In the genomic region with DNA sequence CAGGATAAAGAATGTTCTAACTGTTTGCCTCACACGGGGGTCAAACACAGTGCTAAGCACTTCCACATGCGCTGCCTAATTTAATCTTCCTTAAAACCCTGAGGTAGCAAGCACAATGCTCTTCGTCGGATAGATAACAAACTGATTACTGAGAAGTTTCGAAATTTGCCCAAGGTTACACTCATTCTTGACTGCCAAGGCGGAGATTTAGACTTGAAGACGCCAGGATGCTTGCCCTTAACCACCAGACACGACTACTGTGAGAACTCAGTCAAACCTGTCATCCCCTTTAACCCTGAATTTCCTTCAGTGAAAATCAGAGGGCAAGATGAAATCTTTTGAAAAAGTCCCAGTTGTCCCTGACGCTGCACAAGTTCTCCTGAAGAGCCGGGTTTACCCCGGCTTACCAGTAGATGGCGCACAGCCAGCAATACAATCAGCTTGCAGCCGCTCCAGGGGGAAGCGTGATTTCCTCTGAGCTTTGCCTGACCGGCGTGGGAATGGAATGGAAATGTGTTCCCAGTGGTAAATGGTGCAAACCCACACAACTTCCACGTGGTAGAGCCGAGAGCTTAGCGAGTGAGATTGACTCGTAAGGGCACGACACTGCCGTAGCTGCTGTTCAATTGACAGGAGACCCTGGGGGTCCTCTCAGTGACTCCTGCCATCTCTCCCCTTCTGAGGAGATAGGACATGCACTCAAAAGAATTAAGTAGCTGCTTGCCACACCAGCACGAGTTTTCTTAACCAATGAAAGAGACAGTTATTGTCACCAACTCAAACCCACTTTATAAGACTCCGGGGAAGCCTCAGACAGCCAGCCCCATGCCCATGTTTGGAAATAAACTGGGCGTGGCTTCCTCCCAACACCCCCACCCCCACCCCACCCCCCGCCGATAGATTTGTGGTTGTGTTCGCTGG, we compare ENCODE assay signal across 9 mouse cellular contexts. TPM values are rescaled to one million over a fixed set of nuclear protein-coding genes. Genes with fewer than 3 reads are reported as not detected.
DNase-seq lines count a peak whose midpoint lies in the region; ATAC-seq lines count a peak whose summit lies in the region.
"Had no signal": no experiment of that assay in that cellular context is flagged by ENCODE, and none has a peak within 500 bp of the region (broad histone marks: within the 10 kb centered on the region; RNA-seq: fewer than 3 reads in every experiment).

No protein-coding gene starts in this region.

- H3K4me3 ChIP-seq in forebrain, embryonic 10.5 days = peak overlapping the region; percentile 47
- H3K4me3 ChIP-seq in heart, embryonic 15.5 days = peak overlapping the region; percentile 50
- H3K4me3 ChIP-seq in liver, embryonic 12.5 days = peak overlapping the region; percentile 35
- peak overlapping the region; percentile 34 for H3K4me3 ChIP-seq in stomach, embryonic 15.5 days (replicated peaks)

- peak; percentile 50 for ATAC-seq in heart, embryonic 15.5 days (replicated peaks; ENCODE audit: insufficient number of reproducible peaks, insufficient read depth, low FRiP score, low read depth)
- 0 out of 2 replicates have a peak, but pooled peaks have one; percentile 40 for ATAC-seq in liver, embryonic 12.5 days
- ATAC-seq in stomach, embryonic 15.5 days (ENCODE audit: insufficient read depth, low FRiP score, low read depth) = peak; percentile 65

- H3K27me3 ChIP-seq in forebrain, embryonic 10.5 days (ENCODE audit: poor library complexity, severe bottlenecking) = peaks cover 54% of the 10 kb centered on the region
- peaks cover 37% of the 10 kb centered on the region for H3K27me3 ChIP-seq in heart, embryonic 15.5 days
- H3K27me3 ChIP-seq in liver, embryonic 12.5 days (replicated peaks) = peaks cover 66% of the 10 kb centered on the region
- no peaks in the 10 kb centered on the region for H3K27me3 ChIP-seq in stomach, embryonic 15.5 days (replicated peaks)

- H3K4me2 ChIP-seq in heart, embryonic 15.5 days = peak overlapping the region; percentile 90
- peak overlapping the region; percentile 68 for H3K4me2 ChIP-seq in liver, embryonic 12.5 days
- peak overlapping the region; percentile 79 for H3K4me2 ChIP-seq in stomach, embryonic 15.5 days

- H3K9ac ChIP-seq in heart, embryonic 15.5 days = 0 out of 2 replicates have a peak overlapping the region, but pooled peaks have one; percentile 5
- no peak overlapping the region for H3K9ac ChIP-seq in liver, embryonic 12.5 days
- no peak overlapping the region for H3K9ac ChIP-seq in stomach, embryonic 15.5 days

- WGBS in forebrain, embryonic 10.5 days = 10% methylated on average over 28 of the region's 28 CpGs
- WGBS in heart, embryonic 15.5 days = 6% methylated on average over 28 of the region's 28 CpGs
- WGBS in liver, embryonic 12.5 days (ENCODE audit: insufficient replicate concordance) = 7% methylated on average over 28 of the region's 28 CpGs
- WGBS in stomach, embryonic 15.5 days = 8% methylated on average over 28 of the region's 28 CpGs

- H3K27ac ChIP-seq in forebrain, embryonic 10.5 days = no peak overlapping the region; the same call in 1 of the 2 replicates
- H3K27ac ChIP-seq in heart, embryonic 15.5 days = peak overlapping the region; percentile 41; the same call in 1 of the 2 replicates
- H3K27ac ChIP-seq in liver, embryonic 12.5 days = no peak overlapping the region
- peak overlapping the region; percentile 37; the same call in 1 of the 2 replicates for H3K27ac ChIP-seq in stomach, embryonic 15.5 days
- H3K27ac ChIP-seq: macrophage had no signal

- H3K4me1 ChIP-seq in forebrain, embryonic 10.5 days = peaks cover 42% of the 10 kb centered on the region
- peaks cover 12% of the 10 kb centered on the region for H3K4me1 ChIP-seq in heart, embryonic 15.5 days (replicated peaks)
- peaks cover 31% of the 10 kb centered on the region for H3K4me1 ChIP-seq in liver, embryonic 12.5 days
- H3K4me1 ChIP-seq in stomach, embryonic 15.5 days = no peaks in the 10 kb centered on the region

- H3K9me3 ChIP-seq in forebrain, embryonic 10.5 days = no peaks in the 10 kb centered on the region
- no peaks in the 10 kb centered on the region for H3K9me3 ChIP-seq in heart, embryonic 15.5 days (replicated peaks)
- no peaks in the 10 kb centered on the region for H3K9me3 ChIP-seq in liver, embryonic 12.5 days (replicated peaks)
- H3K9me3 ChIP-seq in stomach, embryonic 15.5 days = no peaks in the 10 kb centered on the region

- no peaks in the 10 kb centered on the region for H3K36me3 ChIP-seq in forebrain, embryonic 10.5 days (replicated peaks)
- H3K36me3 ChIP-seq in heart, embryonic 15.5 days = no peaks in the 10 kb centered on the region
- H3K36me3 ChIP-seq in liver, embryonic 12.5 days = no peaks in the 10 kb centered on the region
- no peaks in the 10 kb centered on the region for H3K36me3 ChIP-seq in stomach, embryonic 15.5 days

- peak; percentile 52 to 69 for DNase-seq in CD8-positive naive resting alpha-beta T cell, adult 2 months (ENCODE audit: low read depth in 2 of 2, low spot score in 2 of 2)
- peak; percentile 46 for DNase-seq in c-Kit-negative CD71-positive TER-119-positive erythroid progenitor cells, embryonic 14.5 days (ENCODE audit: low read depth, low spot score)
- DNase-seq in forebrain, embryonic 10.5 days (ENCODE audit: extremely low spot score, low spot score) = peak; percentile 80
- DNase-seq in kidney, postnatal 14 days = peak; percentile 92
- peak; percentile 85 for DNase-seq in neural tube, embryonic 10.5 days (ENCODE audit: extremely low spot score, low spot score)

RNA-seq across cellular contexts. Expression of gene Trim2, which starts 38.3 kb away (rescaled TPM):
- polyA plus RNA-seq in forebrain, embryonic 10.5 days (2016; fragmentation: Nextera tagmentation; extraction: Ambion mirVana) = 32.1 and 36.4 TPM in 2 replicates
- polyA plus RNA-seq in heart, embryonic 15.5 days (2015; fragmentation: Nextera tagmentation; extraction: Ambion mirVana) = 7.9 and 11.9 TPM in 2 replicates
- polyA plus RNA-seq in liver, embryonic 12.5 days (2016; fragmentation: Nextera tagmentation; extraction: Ambion mirVana) = 4.0 and 5.2 TPM in 2 replicates
- polyA plus RNA-seq in stomach, embryonic 15.5 days (2015; fragmentation: Nextera tagmentation; extraction: Ambion mirVana) = 27.9 and 31.7 TPM in 2 replicates

Comparison
In these comparisons a context has a peak if more than half of its experiments do, and no peak if none do; other contexts are left out.
1. H3K27ac ChIP-seq: peak in heart, embryonic 15.5 days (single experiment) and stomach, embryonic 15.5 days (single experiment); none in forebrain, embryonic 10.5 days (single experiment) and liver, embryonic 12.5 days (single experiment).
2. Peak in every context shown above with its lines, with median percentiles within 50 percentile points of each other: DNase-seq, H3K4me3 ChIP-seq, ATAC-seq and H3K4me2 ChIP-seq.